Mouse (Mus musculus) heart, embryonic 12.5 days (tissue): ENCODE results near the gene Mrps21. TPM values are rescaled to one million over a fixed set of nuclear protein-coding genes. Genes with fewer than 3 reads are reported as not detected.
"Not testable (repeated sequence)": the region's sequence is repeated elsewhere in the genome, so short reads cannot be mapped to it uniquely, and the experiment has no call there.

Experiments
- ATAC-seq: fragments of 200-750 bp; cut with Nextera tagmentation; 2 replicates; pipeline ENCODE4 v1.8.0; 2017; ENCODE audit warnings: moderate TSS enrichment, moderate library complexity; ENCODE audit not compliant: insufficient number of reproducible peaks, low FRiP score
- H3K27ac ChIP-seq: fragments of 300-500 bp; sonication (generic); 2 replicates; pipeline ENCODE4 v1.5.1; 2016; ENCODE audit warnings: mild to moderate bottlenecking, moderate library complexity; ENCODE audit not compliant: poor library complexity, severe bottlenecking
- H3K27me3 ChIP-seq: fragments of 300-500 bp; sonication (generic); replicated peaks from 2 replicates; pipeline ENCODE4 v1.6.1; 2016; ENCODE audit warnings: mild to moderate bottlenecking, moderate library complexity
- H3K36me3 ChIP-seq: fragments of 300-500 bp; sonication (generic); 2 replicates; pipeline ENCODE4 v1.6.1; 2016; ENCODE audit warnings: mild to moderate bottlenecking, moderate library complexity
- H3K4me1 ChIP-seq: fragments of 300-500 bp; sonication (generic); replicated peaks from 2 replicates; pipeline ENCODE4 v1.6.1; 2016; ENCODE audit warnings: mild to moderate bottlenecking
- H3K4me2 ChIP-seq: fragments of 300-500 bp; sonication (generic); 2 replicates; pipeline ENCODE4 v1.6.1; 2016; ENCODE audit warnings: mild to moderate bottlenecking, moderate library complexity
- H3K4me3 ChIP-seq: fragments of 300-500 bp; sonication (generic); 2 replicates; pipeline ENCODE4 v1.5.1; 2016; ENCODE audit warnings: mild to moderate bottlenecking
- H3K9ac ChIP-seq: fragments of 300-500 bp; sonication (generic); 2 replicates; pipeline ENCODE4 v1.6.1; 2016; ENCODE audit warnings: mild to moderate bottlenecking, moderate library complexity
- H3K9me3 ChIP-seq: fragments of 300-500 bp; sonication (generic); replicated peaks from 2 replicates; pipeline ENCODE4 v1.6.1; 2016; ENCODE audit warnings: mild to moderate bottlenecking, moderate library complexity
- WGBS: fragments of 180-500 bp; shearing (Covaris S2); methylation state at CpG from one replicate; pipeline ENCODE4 v1.1.7; 2016; 5-methylcytosine and 5-hydroxymethylcytosine counted together
- polyA plus RNA-seq: library from polyadenylated mRNA; unstranded; fragments of >200 nt; fragmentation: Nextera tagmentation; extraction: Ambion mirVana; gene quantifications from 2 replicates; pipeline ENCODE4 v1.2.1, GENCODE M21; 2016

Gene Mrps21
- 405 and 408 TPM in 2 replicates for polyA plus RNA-seq

GRCm38 (mm10) chr3:95871392-95871867, at the start of gene Mrps21:
Mrps21 (minus strand) TSS chr3:95871519.
- Histone ChIP-seq H3K27ac (peak within 1 kb of the TSS; percentile 87), H3K9me3 (no peaks in the 10 kb centered on the region), H3K4me3 (peak within 1 kb of the TSS; percentile 81), H3K4me1 (peaks cover 12% of the 10 kb centered on the region), H3K36me3 (peaks cover 35% of the 10 kb centered on the region), H3K4me2 (peak within 1 kb of the TSS; percentile 77), H3K27me3 (no peaks in the 10 kb centered on the region), H3K9ac (peak within 1 kb of the TSS; percentile 85)
- WGBS, result under 1% methylated on average over 33 of the region's 33 CpGs
- peak; percentile 93 for ATAC-seq

- H3K9me3 ChIP-seq, H3K27me3 ChIP-seq, H3K4me2 ChIP-seq, ATAC-seq, H3K36me3 ChIP-seq, H3K9ac ChIP-seq, H3K27ac ChIP-seq, H3K4me3 ChIP-seq: not testable (repeated sequence)
- WGBS, result 45% methylated on average over 2 of the region's 2 CpGs
- H3K4me1 ChIP-seq, result peaks cover 13% of the 10 kb centered on the region
Observed at GRCm38 (mm10) chr3:95920532-95920931, 49.2 kb upstream of the Mrps21 start.

- ATAC-seq, result no peak
- Histone ChIP-seq H3K4me1 (peaks cover 13% of the 10 kb centered on the region), H3K9ac (no peak overlapping the region), H3K36me3 (no peaks in the 10 kb centered on the region), H3K27me3 (no peaks in the 10 kb centered on the region), H3K4me2 (no peak overlapping the region), H3K4me3 (no peak overlapping the region), H3K27ac (no peak overlapping the region), H3K9me3 (no peaks in the 10 kb centered on the region)
- WGBS, result 71% methylated on average over 7 of the region's 7 CpGs
Observed at GRCm38 (mm10) chr3:95916760-95917159, 45.4 kb upstream of the Mrps21 start.

- 0 out of 2 replicates have a peak, but pooled peaks cover 4% of the 10 kb centered on the region for H3K4me1 ChIP-seq
- no peaks in the 10 kb centered on the region for H3K36me3 ChIP-seq
- H3K9me3 ChIP-seq, result no peaks in the 10 kb centered on the region
- H3K4me2 ChIP-seq, result no peak overlapping the region
- no peak overlapping the region for H3K9ac ChIP-seq
- ATAC-seq, result no peak
- 66% methylated on average over 4 of the region's 4 CpGs for WGBS
- no peak overlapping the region for H3K4me3 ChIP-seq
- no peaks in the 10 kb centered on the region for H3K27me3 ChIP-seq
- no peak overlapping the region for H3K27ac ChIP-seq
Observed at GRCm38 (mm10) chr3:95914706-95915105, 43.4 kb upstream of the Mrps21 start.

- Histone ChIP-seq H3K9ac (no peak overlapping the region), H3K27me3 (no peaks in the 10 kb centered on the region), H3K4me3 (no peak overlapping the region), H3K4me1 (peaks cover 33% of the 10 kb centered on the region), H3K27ac (no peak overlapping the region), H3K4me2 (no peak overlapping the region), H3K9me3 (no peaks in the 10 kb centered on the region), H3K36me3 (no peaks in the 10 kb centered on the region)
- 42% methylated on average over 4 of the region's 4 CpGs for WGBS
- no peak for ATAC-seq
Observed at GRCm38 (mm10) chr3:95907613-95908012, 36.3 kb upstream of the Mrps21 start.

- H3K9me3 ChIP-seq, result no peaks in the 10 kb centered on the region
- under 1% methylated on average over 12 of the region's 12 CpGs for WGBS
- H3K4me2 ChIP-seq, result peak overlapping the region; percentile 73
- H3K9ac ChIP-seq, result peak overlapping the region; percentile 58
- H3K4me1 ChIP-seq, result peaks cover 40% of the 10 kb centered on the region
- ATAC-seq, result no peak
- H3K4me3 ChIP-seq, result peak overlapping the region; percentile 50
- H3K36me3 ChIP-seq, result no peaks in the 10 kb centered on the region
- no peak overlapping the region for H3K27ac ChIP-seq
- no peaks in the 10 kb centered on the region for H3K27me3 ChIP-seq
Observed at GRCm38 (mm10) chr3:95906860-95907259, 35.5 kb upstream of the Mrps21 start.

- Histone ChIP-seq H3K27ac (no peak overlapping the region), H3K4me2 (peak overlapping the region; percentile 73), H3K27me3 (no peaks in the 10 kb centered on the region), H3K9ac (peak overlapping the region; percentile 77), H3K4me3 (peak overlapping the region; percentile 50), H3K36me3 (no peaks in the 10 kb centered on the region), H3K9me3 (no peaks in the 10 kb centered on the region), H3K4me1 (peaks cover 44% of the 10 kb centered on the region)
- WGBS, result 1% methylated on average over 12 of the region's 12 CpGs
- ATAC-seq, result peak; percentile 22; the same call in 1 of the 2 replicates
Observed at GRCm38 (mm10) chr3:95905940-95906492, 34.7 kb upstream of the Mrps21 start.

GRCm38 (mm10) chr3:95905146-95905939, 34.0 kb upstream of the Mrps21 start:
- Histone ChIP-seq H3K36me3 (no peaks in the 10 kb centered on the region), H3K9ac (peak overlapping the region; percentile 77), H3K4me1 (peaks cover 44% of the 10 kb centered on the region), H3K27ac (peak overlapping the region; percentile 75), H3K27me3 (no peaks in the 10 kb centered on the region), H3K4me3 (peak overlapping the region; percentile 50), H3K4me2 (peak overlapping the region; percentile 73), H3K9me3 (no peaks in the 10 kb centered on the region)
- ATAC-seq, result peak; percentile 60; the same call in 1 of the 2 replicates
- WGBS, result 0% methylated on average over 18 of the region's 18 CpGs

GRCm38 (mm10) chr3:95904568-95904967, 33.2 kb upstream of the Mrps21 start, which contains the start of gene Car14:
Car14 (minus strand) TSS chr3:95904691.
- WGBS, result under 1% methylated on average over 15 of the region's 15 CpGs
- Histone ChIP-seq H3K27me3 (no peaks in the 10 kb centered on the region), H3K9ac (peak within 1 kb of the TSS; percentile 77), H3K4me3 (peak within 1 kb of the TSS; percentile 50), H3K27ac (peak within 1 kb of the TSS; percentile 75), H3K4me1 (peaks cover 44% of the 10 kb centered on the region), H3K36me3 (no peaks in the 10 kb centered on the region), H3K9me3 (no peaks in the 10 kb centered on the region), H3K4me2 (peak within 1 kb of the TSS; percentile 73)
- peak; percentile 49; the same call in 1 of the 2 replicates for ATAC-seq

- ATAC-seq, result no peak
- 3% methylated on average over 15 of the region's 15 CpGs for WGBS
Observed at GRCm38 (mm10) chr3:95903753-95904502, 32.6 kb upstream of the Mrps21 start.

More at GRCm38 (mm10) chr3:95903753-95904502, 32.6 kb upstream of the Mrps21 start:
- Histone ChIP-seq H3K27ac (peak overlapping the region; percentile 75), H3K4me1 (peaks cover 44% of the 10 kb centered on the region), H3K27me3 (no peaks in the 10 kb centered on the region), H3K9me3 (no peaks in the 10 kb centered on the region), H3K36me3 (no peaks in the 10 kb centered on the region), H3K9ac (peak overlapping the region; percentile 77), H3K4me3 (peak overlapping the region; percentile 50), H3K4me2 (peak overlapping the region; percentile 73)
